Mouse (Mus musculus): Measurements from ENCODE around the gene Olfr314. TPM values are rescaled to one million over a fixed set of nuclear protein-coding genes. Genes with fewer than 3 reads are reported as not detected.
"Not testable (repeated sequence)": the region's sequence is repeated elsewhere in the genome, so short reads cannot be mapped to it uniquely, and the experiment has no call there.

The Olfr314 gene
- not detected for total RNA-seq (2021)
- long read RNA-seq, experiment 1: 0 reads
- long read RNA-seq, experiment 2: 0 reads

DNA sequence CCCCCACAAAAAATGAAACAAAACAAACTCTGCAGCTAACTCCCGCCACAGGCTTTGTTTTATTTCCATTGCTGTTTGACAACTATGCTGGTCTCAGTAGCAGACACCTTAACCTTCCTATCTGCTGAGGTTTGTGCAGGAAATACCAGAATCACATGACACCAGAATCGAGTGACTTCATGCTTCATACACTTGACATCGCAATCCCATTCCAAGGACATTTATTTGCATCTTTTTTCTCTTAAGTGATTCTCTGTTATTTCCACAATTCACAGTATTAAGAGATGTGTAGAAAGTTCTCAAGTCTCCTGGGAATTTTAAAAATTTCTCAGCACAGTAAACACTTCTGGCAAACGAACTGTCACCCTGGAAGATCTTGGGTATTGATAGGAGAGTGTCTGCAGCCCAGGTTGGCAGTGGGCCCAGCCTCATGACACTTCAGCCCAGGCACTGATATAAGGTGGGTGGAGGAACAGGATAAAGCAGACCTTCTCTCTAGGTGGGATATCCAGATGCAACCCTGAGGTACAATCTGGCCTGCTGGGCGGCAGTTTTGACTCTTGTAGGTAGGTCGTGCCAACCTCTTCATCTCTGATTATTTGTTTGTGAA is at the start of gene Olfr314:
Gene Olfr314 (plus strand): TSS at position 473 of the 610 bp plus-strand sequence.
- DNase-seq (ENCODE audit: low spot score in 2 of 2): no peak

DNA sequence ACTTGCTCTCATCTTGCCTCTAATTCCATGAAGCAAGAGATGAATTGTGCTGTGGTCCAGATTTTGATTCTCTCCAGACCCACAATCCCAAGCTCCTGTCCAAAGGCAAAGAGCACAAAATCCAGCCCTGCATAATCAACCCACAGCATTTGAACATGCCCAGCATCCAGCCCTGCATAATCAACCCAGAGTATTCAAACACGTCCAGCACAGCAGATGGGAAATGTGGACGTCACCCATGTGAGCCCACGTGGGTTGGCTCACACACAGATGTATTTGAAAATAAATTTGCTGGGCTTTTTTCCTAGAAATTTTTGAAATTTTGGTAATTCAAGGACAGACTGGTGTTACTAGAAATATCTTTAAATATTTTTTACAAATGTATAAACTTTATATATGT is 49.4 kb upstream of the Olfr314 start:
- DNase-seq (ENCODE audit: low spot score in 2 of 2): no peak

DNA sequence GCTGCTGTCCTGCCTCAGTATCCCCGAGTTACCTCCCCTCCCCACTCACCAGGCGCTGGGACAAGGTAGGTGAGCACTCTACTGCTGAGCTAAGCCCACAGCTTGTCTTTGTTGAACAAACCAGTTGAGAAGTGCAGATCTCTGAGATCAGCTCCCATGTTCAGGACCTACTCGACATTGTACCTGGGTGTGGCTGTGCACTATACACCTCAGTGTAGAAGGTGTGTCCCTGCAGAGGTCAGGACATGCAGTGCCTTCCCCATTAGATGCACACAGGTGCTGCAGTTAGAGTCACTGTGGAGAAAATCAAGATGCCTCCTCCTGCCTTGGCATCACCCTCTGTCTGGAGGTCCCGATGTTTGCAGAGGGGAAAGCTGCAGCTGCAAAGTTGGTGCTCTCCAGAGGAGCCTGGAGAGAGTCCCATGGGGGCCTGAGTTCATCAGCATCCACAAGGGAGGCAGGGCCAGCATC is 43.9 kb upstream of the Olfr314 start, which contains the start of gene Olfr317:
Gene Olfr317 (minus strand): TSS at position 421 of the 471 bp plus-strand sequence.
- DNase-seq (ENCODE audit: low spot score in 2 of 2): no peak

DNA sequence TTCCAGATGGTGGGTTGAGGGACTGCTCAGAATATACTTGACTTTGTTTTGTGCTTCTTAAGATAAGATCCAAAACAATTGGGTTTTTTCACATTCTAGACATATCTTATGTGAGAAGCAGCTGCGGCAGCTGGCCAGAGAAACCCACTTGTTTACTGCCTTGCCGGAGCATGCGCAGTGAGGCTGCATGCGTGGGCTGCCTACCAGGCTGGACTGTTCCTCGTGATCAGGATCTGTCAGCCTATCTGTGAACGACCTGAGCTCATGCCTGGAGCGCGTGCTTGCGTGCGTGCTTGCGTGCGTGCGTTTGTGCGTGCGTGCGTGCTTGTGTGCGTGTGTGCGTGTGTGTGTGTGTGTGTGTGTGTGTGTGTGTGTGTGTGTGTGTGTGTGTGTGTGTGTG is 31.7 kb upstream of the Olfr314 start:
- not testable (repeated sequence) for DNase-seq (ENCODE audit: low spot score in 2 of 2)

DNA sequence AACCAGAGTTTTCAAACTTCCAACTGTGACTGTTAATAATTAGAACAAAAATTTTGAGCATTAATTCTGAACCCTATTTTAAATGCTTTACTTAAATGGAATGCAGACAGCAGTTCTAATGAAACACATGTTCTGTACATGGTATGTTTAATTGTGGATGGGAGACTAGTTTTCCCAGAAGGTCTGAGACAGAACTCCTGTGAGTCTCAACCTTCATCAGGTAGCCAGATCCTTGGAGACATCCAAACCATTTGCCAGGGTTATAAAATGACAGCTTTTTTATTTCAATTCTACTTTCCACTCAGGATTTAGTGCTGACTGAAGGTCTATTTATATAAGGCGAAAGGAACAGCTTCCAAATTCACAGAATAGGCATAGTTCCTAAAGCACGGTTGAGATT is 30.3 kb upstream of the Olfr314 start, which contains the start of gene Olfr316:
Gene Olfr316 (plus strand): TSS at position 301 of the 400 bp plus-strand sequence.
- DNase-seq (ENCODE audit: low spot score in 2 of 2): no peak

DNA sequence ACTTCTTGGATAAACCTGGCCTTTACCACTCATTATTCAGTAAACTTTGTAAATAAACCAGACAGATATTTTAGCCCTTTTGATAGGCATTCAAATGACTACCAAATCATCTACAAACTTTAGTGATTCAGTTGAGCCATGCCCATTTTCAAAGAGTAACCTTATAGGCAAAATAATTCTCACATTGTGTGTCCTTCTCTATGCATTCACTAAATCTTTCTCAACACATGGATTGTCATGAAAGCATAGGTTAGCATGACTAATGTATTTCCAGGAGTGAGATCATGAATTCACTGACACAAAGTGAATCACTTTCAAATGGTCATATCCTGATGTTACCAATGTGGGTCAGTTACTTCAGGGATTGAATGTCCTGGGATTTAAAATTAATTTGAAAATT is 9.9 kb upstream of the Olfr314 start, which contains the start of gene Olfr315:
Gene Olfr315 (plus strand): TSS at position 301 of the 400 bp plus-strand sequence.
- no peak for DNase-seq (ENCODE audit: low spot score in 2 of 2)

DNA sequence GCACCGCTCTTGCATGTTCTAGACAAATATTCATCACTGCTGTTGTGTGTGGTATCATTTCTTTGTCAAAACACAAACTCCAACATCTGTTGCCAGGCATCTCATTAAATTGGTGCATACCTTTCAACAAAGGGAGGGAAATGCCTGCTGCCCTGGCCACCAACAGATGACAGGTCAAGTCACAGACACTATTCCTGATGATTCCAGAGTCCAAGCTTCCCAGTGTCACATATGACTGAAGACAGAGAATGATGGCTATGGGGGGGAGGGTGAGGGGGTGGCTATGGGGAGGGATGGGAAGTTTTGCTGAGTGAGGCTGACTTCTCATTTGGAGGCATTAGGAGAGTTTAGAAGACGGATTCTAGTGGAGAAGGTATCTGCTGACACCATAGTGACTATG is 1.4 kb downstream of the Olfr314 start:
- no peak for DNase-seq (ENCODE audit: low spot score in 2 of 2)

DNA sequence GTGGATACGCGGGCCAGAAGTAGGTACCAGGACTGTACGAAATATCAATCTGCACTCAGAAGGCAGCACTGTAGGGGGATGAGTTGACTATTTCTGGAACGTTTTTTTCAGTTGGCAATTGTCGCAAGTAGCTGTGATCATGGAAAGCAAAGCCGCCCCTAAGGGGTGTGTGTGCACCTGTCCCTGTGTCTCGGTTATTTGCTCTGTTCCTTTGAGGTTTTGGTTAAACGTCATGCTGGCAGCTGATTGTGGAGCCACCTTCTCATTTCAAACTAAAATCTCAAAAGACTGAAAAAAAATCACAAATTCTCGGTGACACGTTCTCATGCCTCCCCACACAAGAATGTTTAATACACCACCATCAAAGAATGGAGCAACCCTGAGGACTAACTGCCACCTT is 4.9 kb downstream of the Olfr314 start:
- no peak for DNase-seq (ENCODE audit: low spot score in 2 of 2)

DNA sequence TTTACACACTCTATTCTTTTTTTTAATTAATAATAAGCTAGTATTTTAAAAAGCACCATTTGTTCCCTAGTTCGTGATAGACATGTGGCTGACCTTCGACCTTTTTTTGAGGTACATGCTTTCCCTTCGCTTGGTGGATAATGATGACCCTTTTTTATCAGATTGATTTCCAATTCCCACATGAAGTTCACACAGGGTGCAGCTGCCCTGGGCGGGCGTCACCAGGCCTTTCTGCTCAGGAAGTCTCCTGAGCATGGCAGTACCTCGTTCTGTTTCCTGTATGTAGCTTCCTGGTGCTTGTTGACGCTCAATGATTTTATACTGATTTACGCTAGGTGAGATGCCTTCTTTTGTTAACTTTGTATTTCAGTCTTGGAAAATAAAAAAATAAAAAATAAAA is 5.6 kb downstream of the Olfr314 start:
- DNase-seq (ENCODE audit: low spot score in 2 of 2): no peak

DNA sequence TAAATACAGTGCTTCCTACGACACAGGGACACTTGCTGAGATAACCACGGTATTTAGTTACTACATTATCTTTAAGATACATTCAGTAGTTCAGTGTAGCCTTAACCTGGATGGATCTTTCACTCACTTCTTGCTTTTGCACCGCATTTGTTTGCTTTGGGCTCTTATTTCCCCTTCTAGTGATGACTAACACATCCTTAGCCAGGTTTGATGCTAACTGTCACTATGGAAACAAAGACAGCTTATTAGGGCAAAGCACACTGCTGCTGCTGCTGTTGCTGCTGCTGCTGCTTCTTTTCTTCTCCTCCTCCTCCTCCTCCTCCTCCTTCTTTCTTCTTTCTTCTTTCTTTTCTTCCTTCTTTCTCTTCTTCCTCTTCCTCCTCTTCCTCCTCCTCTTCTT is 6.8 kb downstream of the Olfr314 start:
- no peak for DNase-seq (ENCODE audit: low spot score in 2 of 2)

DNA sequence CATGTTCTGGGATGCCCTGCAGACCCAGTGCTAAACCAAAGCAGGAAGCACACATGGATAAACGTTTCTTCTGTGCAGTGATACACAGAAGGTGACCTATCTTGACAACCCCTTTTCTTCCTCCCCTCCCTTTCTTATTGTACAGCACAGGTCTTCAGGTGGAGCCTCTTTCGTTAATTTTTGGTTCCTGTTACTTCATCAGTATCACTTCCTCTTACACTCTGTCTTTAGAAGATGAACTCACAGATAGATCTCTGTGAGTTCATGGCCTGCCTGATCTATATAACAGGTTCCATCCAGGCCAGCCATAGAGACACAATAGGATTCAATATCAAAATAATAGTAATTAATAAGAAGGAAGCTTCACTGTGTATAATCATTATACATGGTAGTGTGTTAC is 7.3 kb downstream of the Olfr314 start:
- no peak for DNase-seq (ENCODE audit: low spot score in 2 of 2)

DNA sequence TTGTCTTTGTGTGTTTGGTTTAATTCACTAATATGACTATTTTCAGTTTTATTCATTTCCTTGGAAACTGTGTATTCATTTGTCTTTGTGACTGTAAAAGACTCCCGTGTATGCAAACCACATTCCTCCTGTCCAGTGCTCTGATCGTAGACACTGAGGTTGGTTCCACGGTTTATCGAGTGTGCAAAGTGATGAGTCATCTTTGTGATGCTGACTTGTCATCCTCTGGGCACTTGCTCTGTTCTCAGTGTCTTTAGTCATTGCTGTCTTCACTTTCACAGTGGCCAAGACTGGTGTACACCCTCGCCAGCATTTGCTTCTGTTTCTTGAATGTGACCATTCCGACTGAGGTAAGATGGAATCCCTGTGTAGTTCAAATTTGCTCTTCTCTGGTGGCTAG is 7.9 kb downstream of the Olfr314 start:
- no peak for DNase-seq (ENCODE audit: low spot score in 2 of 2)

DNA sequence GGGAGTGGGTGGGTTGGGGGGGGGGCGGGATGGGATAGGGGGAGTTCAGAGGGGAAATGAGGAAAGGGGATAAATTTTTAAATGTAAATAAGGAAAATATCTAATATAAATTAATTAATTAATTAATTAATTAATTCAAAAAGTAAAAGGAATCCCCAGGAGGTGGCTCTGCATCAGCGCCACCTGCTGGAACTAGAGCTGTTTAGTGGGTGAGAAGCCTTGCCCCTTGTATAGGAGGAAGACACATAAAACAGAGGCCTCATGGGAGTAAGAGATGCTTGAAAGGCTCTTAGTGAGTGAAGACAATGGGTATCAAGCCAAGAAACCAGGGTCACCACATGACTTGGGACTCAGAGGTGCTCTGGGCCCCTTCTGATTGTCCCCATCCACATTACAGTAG is 13.1 kb downstream of the Olfr314 start:
- DNase-seq (ENCODE audit: low spot score in 2 of 2): no peak

DNA sequence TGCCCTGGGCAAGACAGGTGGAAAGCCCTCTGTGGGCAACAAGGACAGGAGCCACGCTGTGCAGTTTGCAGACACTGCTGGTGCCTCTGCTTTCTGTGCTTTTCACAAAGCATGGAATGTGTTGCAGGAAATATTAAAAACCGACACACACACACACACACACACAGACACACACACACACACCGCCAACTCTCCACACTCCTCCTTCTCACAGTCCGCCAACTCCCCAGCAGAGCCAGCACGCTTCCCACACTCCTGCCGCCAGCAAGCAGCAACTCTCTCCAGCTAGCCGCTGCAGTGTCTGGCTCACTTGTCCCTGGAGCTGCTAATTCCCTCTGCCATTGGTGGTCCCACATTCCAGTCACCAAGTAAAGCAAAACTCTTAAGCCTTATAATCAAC is 14.1 kb downstream of the Olfr314 start:
- no peak for DNase-seq (ENCODE audit: low spot score in 2 of 2)

DNA sequence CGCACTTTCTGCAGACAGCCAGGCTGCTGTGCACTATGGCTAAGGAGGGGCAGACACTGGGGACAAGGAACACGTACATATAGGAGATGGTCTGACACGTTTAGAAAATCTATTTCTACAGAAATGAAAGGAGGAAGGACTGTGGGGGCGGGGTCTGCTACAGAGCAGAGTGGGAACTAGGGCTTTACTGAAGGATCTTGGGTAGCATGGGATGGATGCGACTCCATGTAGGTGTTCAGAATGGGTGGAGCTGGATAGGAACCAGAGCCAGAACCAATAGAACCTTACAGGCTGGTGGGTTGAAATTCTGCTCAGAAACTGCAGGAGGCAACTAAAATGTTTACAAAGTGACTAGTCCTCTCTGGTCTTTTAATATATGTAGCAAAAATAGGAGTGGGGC is 17.0 kb downstream of the Olfr314 start:
- no peak for DNase-seq (ENCODE audit: low spot score in 2 of 2)

DNA sequence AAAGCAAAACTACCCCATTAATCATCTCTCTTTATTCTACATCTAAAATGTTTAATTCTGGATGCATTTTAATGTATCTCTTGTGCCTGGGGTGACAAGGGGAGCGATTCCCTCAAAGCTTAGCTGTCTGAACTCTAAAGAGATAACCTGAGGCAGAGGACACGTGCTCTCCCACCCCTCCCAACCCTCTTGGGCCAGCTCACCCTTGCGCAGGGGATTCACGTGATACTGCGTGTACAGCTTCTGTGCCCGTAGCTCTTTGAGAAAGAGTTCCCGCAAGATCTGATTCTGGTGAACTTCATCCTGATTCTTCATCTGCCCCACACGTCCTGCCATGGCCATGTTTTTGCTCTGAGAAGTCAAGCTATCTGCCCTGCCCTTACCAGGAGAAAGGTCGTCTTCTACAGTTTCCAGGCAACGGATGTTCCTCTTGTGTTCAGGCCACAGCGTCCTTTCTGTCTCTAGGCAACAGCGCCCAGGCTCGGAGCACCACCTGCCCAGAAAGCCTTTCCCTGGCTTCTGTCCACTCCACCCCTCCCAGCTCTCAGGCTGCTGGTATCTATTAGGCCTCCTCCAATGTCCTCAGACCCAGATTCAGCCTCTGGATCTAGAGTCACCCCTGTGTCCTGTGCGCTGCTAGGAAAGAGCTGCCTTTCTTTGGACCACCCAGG is 18.9 kb downstream of the Olfr314 start, which contains the start of gene Fam183b:
Gene Fam183b (minus strand): TSS at position 403 of the 671 bp plus-strand sequence.
- DNase-seq (ENCODE audit: low spot score in 2 of 2): no peak

DNA sequence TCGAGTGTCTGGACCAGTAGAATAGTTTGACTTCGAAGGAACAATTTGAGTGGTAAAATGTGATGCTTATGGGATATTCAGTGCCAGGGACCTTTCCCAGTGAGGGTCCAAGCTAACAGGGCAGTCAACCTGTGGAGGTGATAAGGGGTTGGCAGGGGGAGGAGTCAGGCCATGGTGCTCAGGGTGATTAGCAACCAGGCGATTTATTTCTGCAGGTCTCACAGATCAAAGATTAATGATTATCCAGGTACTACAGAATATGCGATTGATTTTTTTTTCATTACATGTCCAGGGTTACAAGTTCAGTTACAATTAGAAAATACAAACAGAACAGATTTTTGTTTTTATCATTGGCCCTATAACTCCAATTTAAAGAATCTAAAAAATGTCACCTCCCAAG is 21.1 kb downstream of the Olfr314 start:
- DNase-seq (ENCODE audit: low spot score in 2 of 2): no peak

DNA sequence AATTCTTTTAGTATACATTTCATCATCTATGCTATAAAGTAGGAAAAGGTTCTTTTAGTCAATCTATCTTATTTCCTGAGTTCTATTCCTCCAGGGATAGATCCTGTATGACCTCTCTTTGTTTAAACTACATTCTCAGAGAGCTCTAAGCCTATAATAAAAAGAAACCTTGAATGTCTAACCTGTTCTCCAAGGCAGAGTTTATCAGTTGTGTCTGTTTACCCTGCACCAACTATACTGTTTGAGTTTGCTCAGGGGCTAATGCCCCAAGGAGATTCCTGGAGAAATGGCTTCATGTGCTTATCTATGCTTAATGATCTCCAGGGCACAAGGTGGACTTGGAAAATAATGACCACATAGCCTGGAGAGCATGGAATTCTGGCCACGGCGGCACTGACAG is 21.6 kb downstream of the Olfr314 start:
- no peak for DNase-seq (ENCODE audit: low spot score in 2 of 2)

DNA sequence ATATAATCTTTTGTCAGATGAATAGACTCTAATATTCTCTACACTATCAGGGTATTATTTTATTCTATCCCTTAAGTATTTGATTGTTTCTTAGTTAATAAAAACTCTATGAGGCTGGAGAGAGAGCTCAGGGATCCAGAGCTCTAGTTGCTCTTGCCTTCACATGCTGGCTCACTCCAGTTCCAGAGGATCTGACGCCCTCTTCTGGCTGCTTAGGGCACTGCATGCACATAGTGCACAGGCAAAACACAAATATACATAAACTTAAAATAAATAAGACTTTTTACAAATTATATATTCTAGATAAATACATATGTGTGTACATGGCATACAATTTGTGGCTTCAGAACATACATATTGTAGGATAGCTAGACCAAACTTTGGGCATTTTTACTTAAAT is 29.2 kb downstream of the Olfr314 start:
- no peak for DNase-seq (ENCODE audit: low spot score in 2 of 2)

DNA sequence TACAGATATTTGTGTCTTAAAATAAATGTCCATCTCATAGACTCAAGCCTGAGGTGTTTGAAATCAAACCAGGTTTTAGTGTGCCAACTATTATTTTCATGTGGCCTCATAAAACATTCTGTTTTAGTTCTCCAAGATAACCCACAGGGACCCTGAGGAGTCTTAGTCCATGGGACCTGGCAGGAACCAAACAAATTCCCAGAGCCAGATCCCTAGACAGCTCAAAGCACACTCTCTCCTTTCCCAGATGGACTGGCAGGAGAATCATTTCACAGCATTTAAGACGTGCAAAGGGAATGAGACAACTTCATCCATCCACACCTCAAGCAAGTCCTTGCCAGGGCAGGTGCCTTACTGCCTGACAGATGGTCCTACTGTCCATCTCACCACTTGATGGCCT is 31.9 kb downstream of the Olfr314 start, which contains the start of gene Olfr313:
Gene Olfr313 (plus strand): TSS at position 301 of the 400 bp plus-strand sequence.
- not testable (repeated sequence) for DNase-seq (ENCODE audit: low spot score in 2 of 2)

DNA sequence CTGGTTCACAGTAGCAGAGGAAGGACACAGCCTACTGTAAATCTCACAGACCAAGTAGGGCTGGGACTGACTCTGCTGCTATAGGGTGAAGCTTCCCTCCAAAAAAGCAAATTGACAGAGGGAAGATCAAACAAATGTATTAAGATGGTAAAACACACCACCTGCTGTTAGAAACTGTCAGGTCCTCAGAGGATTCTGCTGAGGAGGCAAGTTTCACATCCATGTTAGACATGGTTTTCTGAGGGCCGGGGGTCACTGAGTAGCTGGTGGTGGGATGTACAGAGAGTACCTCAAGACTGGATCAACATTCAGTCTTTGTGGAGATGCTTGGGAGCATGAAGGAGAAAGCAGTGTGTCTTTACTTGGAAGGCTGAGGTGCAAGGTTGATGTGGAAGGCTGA is 32.9 kb downstream of the Olfr314 start:
- DNase-seq (ENCODE audit: low spot score in 2 of 2): no peak

DNA sequence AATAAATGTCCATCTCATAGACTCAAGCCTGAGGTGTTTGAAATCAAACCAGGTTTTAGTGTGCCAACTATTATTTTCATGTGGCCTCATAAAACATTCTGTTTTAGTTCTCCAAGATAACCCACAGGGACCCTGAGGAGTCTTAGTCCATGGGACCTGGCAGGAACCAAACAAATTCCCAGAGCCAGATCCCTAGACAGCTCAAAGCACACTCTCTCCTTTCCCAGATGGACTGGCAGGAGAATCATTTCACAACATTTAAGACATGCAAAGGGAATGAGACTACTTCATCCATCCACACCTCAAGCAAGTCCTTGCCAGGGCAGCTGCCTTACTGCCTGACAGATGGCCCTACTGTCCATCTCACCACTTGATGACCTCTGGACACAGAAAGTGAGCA is 46.2 kb downstream of the Olfr314 start, which contains the start of gene Olfr312:
Gene Olfr312 (plus strand): TSS at position 301 of the 400 bp plus-strand sequence.
- DNase-seq (ENCODE audit: low spot score in 2 of 2): not testable (repeated sequence)

Measured in gastrocnemius, postnatal 4 days (tissue).